9 mouse cellular contexts compared by ENCODE assay signal in genomic region chr8:118850381-118850780, GRCm38 (mm10).
DNase-seq lines count a peak whose midpoint lies in the region; ATAC-seq and TF ChIP-seq lines count a peak whose summit lies in the region.
"Had no signal": no experiment of that assay in that cellular context is flagged by ENCODE, and none has a peak within 500 bp of the region (broad histone marks: within the 10 kb centered on the region; RNA-seq: fewer than 3 reads in every experiment).

No protein-coding gene starts in this region.

- H3K79me2 ChIP-seq in MEL (ENCODE audit: control insufficient read depth, insufficient read depth, low read length, poor library complexity) = no peaks in the 10 kb centered on the region

- 30% methylated on average over 6 of the region's 6 CpGs for WGBS in liver, postnatal 0 days (ENCODE audit: insufficient replicate concordance)

- H3K4me3 ChIP-seq in MEL (ENCODE audit: control insufficient read depth in 1 of 2, insufficient read depth in 1 of 2, low read depth in 2 of 2, low read length in 2 of 2) = no peak overlapping the region
- H3K4me3 ChIP-seq in liver, postnatal 0 days (ENCODE audit: low read depth, low read length) = no peak overlapping the region
- H3K4me3 ChIP-seq: heart, embryonic 15.5 days had no signal

- H3K27ac ChIP-seq in MEL (ENCODE audit: control insufficient read depth, low read depth, low read length) = no peak overlapping the region
- H3K27ac ChIP-seq in liver, postnatal 0 days (ENCODE audit: low read depth) = no peak overlapping the region
- H3K27ac ChIP-seq: heart, embryonic 15.5 days had no signal

- no peaks in the 10 kb centered on the region for H3K4me1 ChIP-seq in MEL (ENCODE audit: control insufficient read depth in 1 of 2, insufficient read depth in 2 of 2, low read length in 2 of 2)
- no peaks in the 10 kb centered on the region for H3K4me1 ChIP-seq in liver, postnatal 0 days (ENCODE audit: insufficient read depth)

- TF ChIP-seq EP300 in MEL (IDR thresholded peaks at IDR 0.05; ENCODE audit: low read depth in 1 of 2, low read length in 2 of 2) = no peak
- TF ChIP-seq EP300 in liver, postnatal 0 days (IDR thresholded peaks at IDR 0.05; ENCODE audit: low read depth) = no peak

- TF ChIP-seq POLR2A in MEL (IDR thresholded peaks at IDR 0.05; ENCODE audit: control insufficient read depth in 1 of 2, insufficient read depth in 1 of 2, low read depth in 1 of 2, low read length in 2 of 2, poor library complexity in 1 of 2) = no peak

- H3K27me3 ChIP-seq in MEL (ENCODE audit: control insufficient read depth in 1 of 2, insufficient read depth in 2 of 2, low read length in 2 of 2) = no peaks in the 10 kb centered on the region
- H3K27me3 ChIP-seq in liver, postnatal 0 days (ENCODE audit: insufficient read depth, low read length) = no peaks in the 10 kb centered on the region
- H3K27me3 ChIP-seq: heart, embryonic 15.5 days had no signal

- DNase-seq in 416B (ENCODE audit: low read depth) (peak; percentile 8), MEL (ENCODE audit: low read depth, low spot score) (peak; percentile 44), MN1 (ENCODE audit: low spot score) (no peak)
- peak; percentile 65 to 76 for DNase-seq in cerebellum, postnatal 25 days
- DNase-seq in gastrocnemius, adult 8-10 months (ENCODE audit: low spot score in 2 of 2) = peak; percentile 22 to 37
- DNase-seq in kidney, postnatal 25 days = peak; percentile 66 to 67
- peak; percentile 51 for DNase-seq in liver, postnatal 0 days
- peak; percentile 57 to 70 for DNase-seq in right cerebral cortex, postnatal 36 days (ENCODE audit: low spot score in 2 of 2)

- H3K36me3 ChIP-seq in MEL (ENCODE audit: control insufficient read depth in 1 of 2, insufficient read depth in 2 of 2, low read length in 2 of 2) = no peaks in the 10 kb centered on the region
- H3K36me3 ChIP-seq in liver, postnatal 0 days (replicated peaks; ENCODE audit: insufficient read depth, low read length) = no peaks in the 10 kb centered on the region
- H3K36me3 ChIP-seq: heart, embryonic 15.5 days had no signal

- peak; percentile 62 to 68 (median 65) for TF ChIP-seq CTCF in MEL (IDR thresholded peaks at IDR 0.05 in 2 of 3, conservative IDR thresholded peaks at IDR 0.05 in 1 of 3; ENCODE audit: control insufficient read depth in 1 of 3, insufficient read depth in 1 of 3, low read depth in 2 of 3, low read length in 3 of 3, poor library complexity in 1 of 3, severe bottlenecking in 1 of 3)
- peak; percentile 81 for TF ChIP-seq CTCF in liver, postnatal 0 days (IDR thresholded peaks at IDR 0.05; ENCODE audit: low read depth)

- no peak overlapping the region for H3K4me2 ChIP-seq in liver, postnatal 0 days (ENCODE audit: low read depth, low read length)
- H3K4me2 ChIP-seq: heart, embryonic 15.5 days had no signal

- H3K9me3 ChIP-seq in MEL (replicated peaks; ENCODE audit: insufficient read depth, low read length) = no peaks in the 10 kb centered on the region
- 0 out of 2 replicates have a peak, but pooled peaks cover 2% of the 10 kb centered on the region for H3K9me3 ChIP-seq in liver, postnatal 0 days (ENCODE audit: low read length)
- H3K9me3 ChIP-seq: heart, embryonic 15.5 days had no signal

- no peak overlapping the region for H3K9ac ChIP-seq in MEL (ENCODE audit: control insufficient read depth, low read depth, low read length, poor library complexity, severe bottlenecking)
- H3K9ac ChIP-seq in liver, postnatal 0 days (replicated peaks) = no peak overlapping the region
- H3K9ac ChIP-seq: heart, embryonic 15.5 days had no signal

- no peak for ATAC-seq in liver, postnatal 0 days

- peak; percentile 60 for TF ChIP-seq RAD21 in MEL (IDR thresholded peaks at IDR 0.05; ENCODE audit: low read depth, low read length)

TF ChIP-seq in MEL, 35 proteins besides CTCF, POLR2A, EP300 and RAD21:
- TF ChIP-seq KAT2A (conservative IDR thresholded peaks at IDR 0.05; ENCODE audit: low read depth, low read length) (no peak), SMC3 (IDR thresholded peaks at IDR 0.05; ENCODE audit: low read depth, low read length) (peak; percentile 56), ZC3H11A (IDR thresholded peaks at IDR 0.05; ENCODE audit: low read depth, low read length) (peak; percentile 7; the same call in 1 of the 2 replicates)
TF ChIP-seq in MEL: peak in this region for 2.
